Mouse (Mus musculus) natural killer cell, adult 2 months (primary cell): ENCODE results near the gene Ints6l.
A peak's percentile ranks its signal among the peaks of the same experiment; 100 is the strongest.
"Not testable (repeated sequence)": the region's sequence is repeated elsewhere in the genome, so short reads cannot be mapped to it uniquely, and the experiment has no call there.

ENCODE experiments used
- DNase-seq, 2 experiments: peaks; one replicate each; pipeline ENCODE4 v3.0.0; 2022; ENCODE audit warnings: low spot score in 2 of 2

Ints6l gene

GRCm38 (mm10) chrX:56524442-56524841 lies 69.8 kb downstream of the Ints6l start, which contains the start of gene Gm10477:
Gene Gm10477 (plus strand): TSS chrX:56524742.
- not testable (repeated sequence) for DNase-seq

GRCm38 (mm10) chrX:56531266-56531665 lies 76.6 kb downstream of the Ints6l start:
- peak; percentile 8 to 38 for DNase-seq

- DNase-seq, result peak in 1 of 2 experiments; percentile 0
Measured at GRCm38 (mm10) chrX:56537162-56537561, 82.5 kb downstream of the Ints6l start.

GRCm38 (mm10) chrX:56549506-56549905 lies 94.8 kb downstream of the Ints6l start, which contains the start of gene Gm648:
Gene Gm648 (minus strand): TSS chrX:56549606.
- DNase-seq, result no peak

- DNase-seq, result no peak
Measured at GRCm38 (mm10) chrX:56553584-56553983, 98.9 kb downstream of the Ints6l start.
